Mouse (Mus musculus) Patski (cell line): ENCODE data around the gene Bbs9. TPM values are rescaled to one million over a fixed set of nuclear protein-coding genes. Genes with fewer than 3 reads are reported as not detected.
"Not testable (repeated sequence)": the region's sequence is repeated elsewhere in the genome, so short reads cannot be mapped to it uniquely, and the experiment has no call there.

Experiments used
- ATAC-seq: fragments of 100-300 bp; one replicate; pipeline ENCODE4 v1.8.0; 2021
- CTCF ChIA-PET: fragments of 350-600 bp; sonication (Branson Sonifier 250); formaldehyde crosslinking; loops from one replicate; lab custom pipeline; 2022; ENCODE audit warnings: inconsistent platforms; lab: Charles Lee
- POLR2A ChIA-PET: fragments of 350-600 bp; sonication (Branson Sonifier 250); formaldehyde crosslinking; loops from one replicate; lab custom pipeline; 2022; ENCODE audit warnings: antibody characterized with exemption, inconsistent platforms; lab: Charles Lee
- DNase-seq: peaks from one replicate; pipeline ENCODE4 v3.0.0-alpha.2; 2011; ENCODE audit warnings: low read depth, low spot score
- H3K27me3 ChIP-seq: fragments of 371-371 bp; one replicate; pipeline ENCODE4 v1.5.1; 2021
- CTCF ChIP-seq: fragments of 100-300 bp; IDR thresholded peaks from one replicate; pipeline ENCODE4 v1.5.1; 2021
- in situ Hi-C: fragments of 300-500 bp; cut with MboI; formaldehyde crosslinking; loops from 3 replicates; pipeline ENCODE4 v1.11.1; 2018; ENCODE audit warnings: low pct_unique_long_range_greater_than_20kb, mixed read lengths
- polyA plus RNA-seq: library from polyadenylated mRNA; unstranded; gene quantifications from one replicate; pipeline ENCODE4 v1.2.3, GENCODE M21; 2021

Gene Bbs9
- polyA plus RNA-seq, 1 experiment from 2014 or later, result 12.8 TPM

GRCm38 (mm10) chr9:22447213-22447612 is 28.3 kb upstream of the Bbs9 start:
- in situ Hi-C loops, result no loop called here
- DNase-seq (no peak), ATAC-seq (no peak)
- TF ChIP-seq CTCF, result no peak
- ChIA-PET POLR2A (no interaction called here), CTCF (no interaction called here)
- H3K27me3 ChIP-seq, result no peaks in the 10 kb centered on the region

GRCm38 (mm10) chr9:22448420-22448819 is 27.1 kb upstream of the Bbs9 start:
- TF ChIP-seq CTCF, result no peak
- ATAC-seq (no peak), DNase-seq (no peak)
- POLR2A ChIA-PET, result no interaction called here
- in situ Hi-C loops, result no loop called here
- CTCF ChIA-PET, result no interaction called here
- no peaks in the 10 kb centered on the region for H3K27me3 ChIP-seq

GRCm38 (mm10) chr9:22449209-22449608 is 26.3 kb upstream of the Bbs9 start:
- H3K27me3 ChIP-seq, result no peaks in the 10 kb centered on the region
- no peak for ATAC-seq
- in situ Hi-C loops, result no loop called here
- no peak for DNase-seq
- CTCF ChIA-PET, result interaction anchor here (1.5 kb wide), 1 partner anchor 10 kb away, joined by 5 read pairs; no protein-coding TSS in a partner anchor
- no peak for TF ChIP-seq CTCF
- POLR2A ChIA-PET, result no interaction called here

GRCm38 (mm10) chr9:22452697-22453096 is 22.8 kb upstream of the Bbs9 start:
- ATAC-seq, result no peak
- ChIA-PET POLR2A (no interaction called here), CTCF (no interaction called here)
- DNase-seq, result no peak
- no peaks in the 10 kb centered on the region for H3K27me3 ChIP-seq
- TF ChIP-seq CTCF, result no peak
- in situ Hi-C loops, result no loop called here

- DNase-seq (no peak), ATAC-seq (no peak)
- no peaks in the 10 kb centered on the region for H3K27me3 ChIP-seq
- ChIA-PET POLR2A (no interaction called here), CTCF (no interaction called here)
- TF ChIP-seq CTCF, result no peak
- in situ Hi-C loops, result no loop called here
These were observed 22.0 kb upstream of the Bbs9 start for GRCm38 (mm10) chr9:22453501-22453924.

- in situ Hi-C loops, CTCF ChIA-PET, DNase-seq, ATAC-seq, H3K27me3 ChIP-seq, POLR2A ChIA-PET: not testable (repeated sequence)
These were observed 21.5 kb upstream of the Bbs9 start, which contains the start of gene Gm17545 for GRCm38 (mm10) chr9:22453990-22454389. Gene Gm17545 (plus strand): TSS chr9:22454290.

- no peak for TF ChIP-seq CTCF
- in situ Hi-C loops, result no loop called here
- no peak for DNase-seq
- H3K27me3 ChIP-seq, result no peaks in the 10 kb centered on the region
- CTCF ChIA-PET, result no interaction called here
- POLR2A ChIA-PET, result no interaction called here
- ATAC-seq, result no peak
These were observed 20.5 kb upstream of the Bbs9 start for GRCm38 (mm10) chr9:22455041-22455440.

GRCm38 (mm10) chr9:22457142-22457835 is 18.2 kb upstream of the Bbs9 start:
- TF ChIP-seq CTCF, result no peak
- ATAC-seq (no peak), DNase-seq (no peak)
- POLR2A ChIA-PET, result no interaction called here
- H3K27me3 ChIP-seq, result no peaks in the 10 kb centered on the region
- CTCF ChIA-PET, result no interaction called here
- in situ Hi-C loops, result no loop called here

- DNase-seq, result no peak
- in situ Hi-C loops, result no loop called here
- H3K27me3 ChIP-seq, result no peaks in the 10 kb centered on the region
- no peak for TF ChIP-seq CTCF
- ChIA-PET CTCF (no interaction called here), POLR2A (interaction anchor here (0.7 kb wide), 1 partner anchor 711 kb away, joined by 4 read pairs; no protein-coding TSS in a partner anchor)
- ATAC-seq, result no peak
These were observed 13.6 kb upstream of the Bbs9 start for GRCm38 (mm10) chr9:22461946-22462345.

GRCm38 (mm10) chr9:22466212-22466611 is 9.3 kb upstream of the Bbs9 start:
- ATAC-seq (no peak), DNase-seq (no peak)
- in situ Hi-C loops, result no loop called here
- no peak for TF ChIP-seq CTCF
- POLR2A ChIA-PET, result no interaction called here
- H3K27me3 ChIP-seq, result no peaks in the 10 kb centered on the region
- CTCF ChIA-PET, result no interaction called here

GRCm38 (mm10) chr9:22467371-22468169 is 7.9 kb upstream of the Bbs9 start:
- in situ Hi-C loops, result no loop called here
- H3K27me3 ChIP-seq, result no peaks in the 10 kb centered on the region
- ChIA-PET CTCF (no interaction called here), POLR2A (interaction anchor here (1.2 kb wide), 1 partner anchor 9 kb away, joined by 5 read pairs; no protein-coding TSS in a partner anchor)
- ATAC-seq, result peak; percentile 53
- DNase-seq, result no peak
- no peak for TF ChIP-seq CTCF
